Mouse (Mus musculus) c-Kit-positive CD71-negative TER-119-negative erythroid progenitor cells, embryonic 14.5 days (primary cell): Measurements from ENCODE around the gene Nsrp1.

Experiments used
- DNase-seq: peaks from one replicate; pipeline ENCODE4 v3.0.0-alpha.2; 2013; ENCODE audit warnings: low read depth

The Nsrp1 gene

DNA sequence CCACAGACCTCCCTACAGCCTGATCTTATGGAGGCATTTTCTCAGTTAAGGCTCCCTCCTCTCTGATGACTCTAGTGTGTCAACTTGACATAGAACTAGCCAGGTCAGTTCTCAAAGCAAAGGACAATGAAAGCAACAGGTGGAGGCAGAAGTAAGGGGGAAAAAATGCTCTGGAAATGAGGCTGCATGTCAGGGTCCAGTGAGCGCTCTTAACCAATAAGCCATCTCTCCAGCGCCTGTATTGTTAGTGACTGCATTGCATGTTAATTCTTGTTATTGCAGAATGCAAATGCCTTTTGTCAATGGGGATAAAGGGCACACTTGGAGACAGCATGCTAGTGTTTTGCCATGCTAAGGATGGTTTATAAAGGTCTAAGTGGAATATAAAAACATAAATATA is 35.4 kb downstream of the Nsrp1 start:
- DNase-seq, result no peak

DNA sequence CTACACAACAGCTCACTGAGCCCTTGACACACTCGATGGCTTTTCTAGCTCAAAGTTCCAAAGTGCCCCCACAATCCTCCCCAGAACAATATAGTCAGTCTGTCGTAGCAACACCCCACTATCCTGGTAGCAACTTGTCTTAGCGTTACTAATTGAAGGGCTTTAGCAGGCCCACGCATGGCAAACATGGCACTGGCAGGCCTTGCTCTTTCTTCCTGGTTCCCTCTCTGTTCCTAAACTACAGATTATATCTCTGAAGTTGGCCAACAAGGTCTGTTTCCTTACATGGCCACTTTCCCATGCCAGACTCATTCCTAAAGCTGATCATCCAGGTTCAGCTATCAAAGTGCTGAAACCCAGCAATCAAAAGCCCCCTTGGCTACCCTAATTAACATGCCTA is 36.3 kb downstream of the Nsrp1 start:
- DNase-seq, result no peak

DNA sequence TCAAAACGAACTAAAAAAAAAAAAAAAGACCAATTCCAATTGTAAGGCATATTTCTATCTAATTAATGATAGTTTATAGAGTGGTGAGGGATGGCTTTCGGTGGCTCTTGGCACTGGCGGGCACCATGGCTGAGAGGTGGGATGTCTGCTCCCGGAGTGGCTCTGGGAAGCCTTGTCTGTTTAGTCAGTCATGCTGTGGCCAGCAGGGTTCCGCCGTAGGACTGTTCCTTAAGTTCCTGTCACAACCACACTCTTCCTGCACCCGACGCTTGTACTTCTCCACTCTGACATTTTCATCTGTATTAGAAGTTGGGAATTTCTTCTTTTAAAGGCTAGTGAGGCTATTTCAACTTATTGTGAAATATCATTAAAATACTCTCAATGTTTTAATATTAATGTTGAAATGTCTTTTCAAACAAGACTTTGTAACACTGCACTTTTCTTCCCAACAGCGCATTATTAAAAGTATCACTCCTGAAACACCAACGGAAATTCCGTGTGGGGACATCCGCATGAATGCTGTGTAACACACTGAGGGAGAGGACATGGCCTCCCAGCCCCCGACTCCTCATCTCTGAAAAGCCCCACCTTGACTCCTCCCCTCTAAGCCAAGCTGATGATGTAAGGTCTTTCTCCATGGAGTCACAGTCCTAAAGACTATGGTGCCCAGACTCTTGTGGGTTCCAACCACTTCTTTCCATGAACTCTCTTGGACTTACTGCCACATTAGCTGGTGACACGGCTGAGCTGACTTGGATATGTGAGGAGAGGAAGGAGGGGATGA is 46.9 kb downstream of the Nsrp1 start:
- no peak for DNase-seq

DNA sequence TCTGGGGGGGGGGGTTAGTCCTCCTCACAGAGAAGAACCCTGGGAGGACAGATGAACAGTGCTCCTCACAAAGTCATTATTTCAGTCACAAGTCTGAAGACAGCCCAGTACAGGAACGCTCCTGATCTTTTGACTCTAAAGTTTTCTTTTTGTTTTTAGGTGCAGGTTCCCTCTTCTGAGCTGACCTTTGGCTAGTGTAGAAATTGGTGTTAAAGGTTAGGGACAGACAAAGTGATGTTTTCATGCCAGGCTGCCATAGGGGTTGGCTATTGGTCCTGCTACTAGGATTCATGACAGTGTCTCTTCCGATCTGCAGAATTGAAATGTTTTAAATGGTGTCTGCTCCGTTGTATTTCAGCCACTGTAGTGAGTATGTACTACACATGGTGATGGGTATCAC is 50.1 kb downstream of the Nsrp1 start:
- DNase-seq, result no peak

DNA sequence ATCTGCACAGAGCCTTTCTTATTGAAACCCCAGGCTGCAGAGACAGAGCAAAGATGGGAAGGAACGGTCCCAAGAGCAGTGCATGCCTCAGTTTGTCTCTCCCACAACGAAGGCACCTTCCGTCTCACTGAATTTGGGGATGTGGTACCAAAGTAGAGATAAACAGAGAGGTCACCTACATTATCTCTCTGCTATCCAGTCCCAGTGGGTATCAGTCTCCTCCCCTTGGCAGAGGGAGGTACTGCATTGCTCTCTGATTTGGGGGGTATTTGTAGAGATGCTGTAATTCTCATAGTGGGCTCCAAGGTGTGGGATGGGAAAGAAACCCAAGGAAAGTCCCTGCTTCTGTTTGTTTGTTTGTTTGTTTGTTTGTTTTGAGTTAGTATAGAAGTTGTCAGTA is 51.7 kb downstream of the Nsrp1 start:
- no peak for DNase-seq

DNA sequence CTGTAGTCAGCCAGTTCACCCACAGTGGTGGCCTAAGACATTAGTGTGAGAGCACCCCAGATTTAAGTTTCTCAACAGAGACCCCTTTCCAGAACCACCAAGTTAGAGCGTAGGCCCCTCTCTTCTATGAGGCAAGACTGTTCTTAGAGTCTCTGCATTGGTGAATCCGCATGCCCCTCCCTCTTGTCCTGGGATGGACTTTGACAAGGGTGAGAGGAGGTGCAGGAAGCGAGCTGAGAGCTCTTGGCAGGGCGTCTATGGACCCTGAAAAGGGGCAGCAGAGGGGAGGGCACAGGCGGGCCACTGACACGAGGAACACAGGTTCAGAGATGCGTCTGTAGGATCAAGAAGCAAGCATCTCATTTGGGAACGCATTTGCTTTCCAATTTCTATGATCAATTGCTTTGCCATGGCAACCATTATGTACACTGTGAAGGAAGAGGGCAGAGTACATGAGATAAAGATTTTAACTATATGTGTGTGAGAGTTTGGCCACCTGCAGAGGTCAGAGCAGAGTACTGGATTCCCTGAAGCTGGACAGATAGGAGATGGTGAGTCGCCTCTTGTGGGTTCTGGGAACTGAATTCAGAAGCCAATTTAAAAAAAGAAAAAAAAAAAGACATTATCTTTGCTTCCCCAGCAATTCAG is 56.4 kb downstream of the Nsrp1 start:
- no peak for DNase-seq

DNA sequence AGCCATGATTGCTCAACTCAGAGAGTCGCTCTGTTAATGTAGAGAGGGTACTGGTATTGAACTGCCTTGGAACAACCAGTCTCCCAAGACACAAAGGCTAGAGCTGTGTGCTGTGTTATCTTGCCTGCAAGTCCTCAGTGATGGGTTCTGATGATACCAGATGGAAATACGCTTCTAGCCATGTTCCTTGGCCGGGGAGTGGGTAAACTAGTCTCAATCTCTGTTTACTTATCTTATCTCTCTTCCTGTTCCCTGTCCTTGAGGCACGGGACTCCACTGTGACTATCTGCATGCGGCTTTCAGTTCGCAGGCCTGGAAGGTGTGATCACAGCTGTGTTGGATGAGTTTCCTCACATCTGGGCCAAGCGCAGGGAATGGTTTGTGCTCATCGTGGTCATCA is 58.7 kb downstream of the Nsrp1 start:
- DNase-seq, result no peak

DNA sequence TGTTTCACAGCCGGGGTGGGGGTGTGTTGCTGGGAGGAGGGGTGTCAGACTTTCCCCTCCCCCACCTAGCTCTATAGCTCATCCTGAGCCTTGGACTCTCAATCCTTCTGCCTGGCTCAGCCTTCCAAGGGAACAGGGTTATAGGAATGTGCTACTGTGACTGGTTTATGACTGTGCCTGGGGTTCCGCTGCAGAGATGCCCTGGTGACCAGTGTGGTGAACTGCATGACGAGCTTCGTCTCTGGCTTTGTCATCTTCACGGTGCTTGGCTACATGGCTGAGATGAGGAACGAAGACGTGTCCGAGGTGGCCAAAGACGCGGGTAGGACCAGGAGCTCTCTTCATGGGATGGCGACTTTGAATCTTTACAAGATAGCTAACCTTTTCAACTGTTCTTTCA is 60.2 kb downstream of the Nsrp1 start:
- DNase-seq, result no peak

DNA sequence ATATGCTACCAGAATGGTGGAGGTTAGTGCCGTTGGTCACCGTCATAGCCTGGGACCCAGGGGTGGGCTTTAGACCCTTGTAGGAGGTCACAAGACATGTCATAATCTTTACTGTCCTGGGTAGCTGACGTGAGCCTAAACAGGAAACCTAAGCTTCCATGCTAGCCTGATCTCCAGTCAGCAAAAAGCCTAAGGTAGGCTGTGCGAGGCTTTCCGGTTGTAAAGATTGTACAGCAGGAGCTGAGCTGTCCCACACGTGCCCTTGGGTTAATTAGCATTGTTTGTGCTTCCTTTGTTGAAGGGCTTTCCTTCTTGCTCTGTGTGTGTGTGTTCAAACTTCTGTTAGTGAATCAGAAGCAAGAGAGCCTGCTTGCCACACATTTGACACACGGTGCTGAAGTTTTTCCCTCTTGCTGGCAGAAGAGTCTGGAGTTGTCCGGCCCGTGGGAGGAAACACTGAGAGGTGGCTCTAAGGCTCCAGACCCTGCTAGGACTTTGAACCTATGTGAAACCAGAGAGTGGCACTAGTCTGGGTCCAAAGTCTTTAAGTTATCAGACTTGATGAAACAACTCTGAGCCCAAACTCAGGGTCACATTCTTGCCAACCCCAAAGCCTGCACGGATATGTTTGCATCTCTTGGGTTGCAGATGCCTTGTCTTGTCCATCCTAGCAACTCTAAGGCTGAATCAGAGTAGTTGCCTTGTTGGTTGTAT is 67.3 kb downstream of the Nsrp1 start:
- no peak for DNase-seq

DNA sequence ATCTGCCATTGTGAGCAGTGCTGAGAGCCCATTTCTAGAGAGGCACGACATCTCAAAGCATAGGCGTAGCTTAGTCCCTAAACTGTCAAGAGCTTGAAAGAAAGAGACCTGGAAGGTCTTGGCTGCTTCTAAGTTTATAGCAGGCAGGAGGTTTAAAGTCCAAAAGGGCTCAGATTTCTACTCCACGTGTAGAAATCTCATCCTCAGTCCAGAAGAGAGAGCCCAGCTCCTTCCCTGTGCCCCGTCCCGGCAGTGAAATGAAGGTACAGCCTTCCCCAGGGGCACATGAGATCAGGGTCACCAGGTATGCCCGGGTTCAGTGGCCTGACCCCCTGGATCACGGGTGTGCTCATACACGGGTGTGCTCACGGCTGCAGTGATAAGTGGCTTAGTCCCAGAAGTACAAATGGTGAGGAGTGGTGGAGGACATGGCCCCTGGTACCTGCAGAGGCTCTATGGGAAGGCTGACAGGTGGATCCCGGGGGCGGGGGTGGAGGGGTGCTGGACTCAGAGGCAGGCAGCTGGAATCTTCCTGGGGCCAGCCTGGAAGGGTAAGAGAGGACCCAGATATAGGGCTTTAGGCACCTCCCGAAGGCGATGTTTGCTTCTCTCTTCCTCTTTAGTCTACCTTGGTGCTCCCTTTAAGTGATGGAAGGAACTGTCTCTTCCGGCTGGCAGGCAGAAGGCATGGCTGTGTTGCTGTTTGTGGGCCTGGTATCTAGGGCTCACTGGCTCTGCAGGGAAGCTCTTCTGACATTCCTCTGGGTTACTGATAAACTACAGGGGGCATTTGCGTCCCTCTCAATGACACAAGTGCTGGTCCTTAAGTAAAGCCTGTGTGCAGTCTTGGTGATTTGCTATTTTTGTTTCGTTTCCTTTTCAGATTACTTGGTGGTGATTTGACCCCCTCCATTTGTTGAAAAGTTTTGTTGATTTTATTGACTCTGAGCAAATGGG is 68.9 kb downstream of the Nsrp1 start:
- no peak for DNase-seq

DNA sequence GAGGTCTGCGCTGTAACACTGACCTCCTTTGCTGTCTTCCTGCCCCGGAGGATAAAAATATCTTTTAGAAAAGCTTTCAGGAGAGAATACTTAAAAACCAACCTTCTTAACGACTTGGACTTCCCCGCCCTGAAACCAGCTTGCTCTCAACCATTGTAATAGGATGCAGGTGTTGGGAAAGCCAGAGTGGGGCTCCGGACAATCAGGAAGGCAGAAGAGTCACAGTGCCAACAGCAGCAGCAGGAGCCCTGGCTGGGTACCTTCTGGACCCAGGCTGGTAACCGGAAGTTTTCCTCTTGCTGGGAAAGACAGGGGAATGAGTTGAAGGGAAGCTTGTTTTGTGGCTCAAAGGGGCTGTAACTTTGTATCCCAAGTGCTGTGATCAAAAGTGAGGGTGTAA is 71.6 kb downstream of the Nsrp1 start:
- DNase-seq, result no peak

DNA sequence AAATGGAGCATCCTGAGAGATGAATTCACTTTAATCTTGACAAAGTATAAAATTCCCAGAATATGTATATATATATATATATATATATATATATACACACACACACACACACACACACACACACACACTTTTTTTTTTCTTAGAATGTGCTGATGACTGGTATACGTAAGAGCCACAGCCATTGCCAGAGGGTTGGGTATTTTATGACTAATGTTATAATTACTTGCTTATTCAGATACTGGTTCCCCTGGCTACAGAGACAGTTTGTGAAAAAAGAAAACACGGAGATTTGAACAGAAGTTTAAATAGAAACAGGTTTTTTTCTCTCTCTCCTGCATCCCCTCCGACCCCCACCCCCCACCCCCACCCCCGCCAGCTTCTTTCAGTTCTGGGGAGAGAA is 72.4 kb downstream of the Nsrp1 start:
- no peak for DNase-seq

DNA sequence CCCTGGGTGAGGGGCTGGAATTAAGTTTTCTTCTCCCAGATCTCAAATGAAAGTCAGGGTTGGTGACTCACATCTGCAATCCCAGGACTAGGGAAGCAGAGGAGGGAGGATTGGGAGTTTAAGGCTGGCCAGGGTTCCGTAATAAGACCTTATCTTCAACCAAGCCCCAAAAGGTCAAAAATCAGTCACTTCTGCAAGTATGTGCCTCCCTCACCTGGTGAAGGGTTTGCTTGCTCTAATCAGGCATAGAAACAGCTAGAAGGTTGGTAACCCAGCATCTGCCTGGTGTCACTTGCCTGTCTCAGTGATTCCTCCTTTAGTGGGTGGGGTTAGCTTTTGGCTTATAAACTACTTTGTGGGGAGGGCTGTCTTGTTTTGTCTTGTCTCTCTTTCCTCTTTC is 75.9 kb downstream of the Nsrp1 start:
- no peak for DNase-seq

DNA sequence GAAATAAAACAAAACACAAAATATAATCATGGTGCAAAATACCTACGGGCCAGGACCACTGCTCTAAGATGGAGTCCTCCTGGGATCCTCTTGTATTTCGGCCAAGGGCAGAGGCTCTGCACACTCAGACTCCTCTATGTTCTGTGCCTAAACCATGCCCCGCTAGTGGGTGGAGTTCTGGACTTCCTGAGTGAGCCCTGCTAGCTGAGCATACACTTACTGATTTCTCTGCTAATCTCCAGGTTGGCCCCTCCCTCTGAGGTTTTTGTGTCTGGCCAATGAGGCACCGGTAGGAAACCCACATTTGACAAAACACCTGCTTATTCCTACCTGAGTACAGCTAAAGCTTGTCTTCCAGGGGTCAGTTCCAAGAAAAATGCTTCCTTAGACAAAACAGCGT is 77.5 kb downstream of the Nsrp1 start:
- DNase-seq, result no peak

DNA sequence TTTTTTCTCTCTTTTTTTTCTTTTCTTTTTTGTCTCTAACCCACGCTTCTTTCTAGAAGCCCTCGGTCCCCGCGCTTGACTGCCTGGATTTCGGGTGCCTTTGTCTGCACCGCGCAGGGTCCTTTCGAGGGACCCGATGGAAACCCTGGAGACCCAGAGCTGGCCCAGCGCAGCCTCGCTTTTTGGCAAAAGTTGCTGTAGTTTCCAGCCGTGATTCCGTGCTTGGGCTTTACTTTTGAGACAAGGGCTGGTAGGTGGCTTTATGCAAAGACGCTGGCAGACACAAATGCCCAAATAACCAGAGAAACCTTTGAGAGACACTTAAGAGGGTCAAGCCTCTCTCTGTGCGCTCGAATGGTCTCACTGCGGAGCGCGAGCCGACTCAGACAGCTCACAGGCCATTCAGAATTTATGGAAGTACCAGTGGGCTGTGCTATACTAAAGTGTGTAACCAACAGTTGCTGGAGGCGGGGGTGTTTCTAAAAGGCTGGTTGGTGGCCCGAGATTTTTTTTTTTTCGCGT is 79.5 kb downstream of the Nsrp1 start:
- DNase-seq, result no peak

DNA sequence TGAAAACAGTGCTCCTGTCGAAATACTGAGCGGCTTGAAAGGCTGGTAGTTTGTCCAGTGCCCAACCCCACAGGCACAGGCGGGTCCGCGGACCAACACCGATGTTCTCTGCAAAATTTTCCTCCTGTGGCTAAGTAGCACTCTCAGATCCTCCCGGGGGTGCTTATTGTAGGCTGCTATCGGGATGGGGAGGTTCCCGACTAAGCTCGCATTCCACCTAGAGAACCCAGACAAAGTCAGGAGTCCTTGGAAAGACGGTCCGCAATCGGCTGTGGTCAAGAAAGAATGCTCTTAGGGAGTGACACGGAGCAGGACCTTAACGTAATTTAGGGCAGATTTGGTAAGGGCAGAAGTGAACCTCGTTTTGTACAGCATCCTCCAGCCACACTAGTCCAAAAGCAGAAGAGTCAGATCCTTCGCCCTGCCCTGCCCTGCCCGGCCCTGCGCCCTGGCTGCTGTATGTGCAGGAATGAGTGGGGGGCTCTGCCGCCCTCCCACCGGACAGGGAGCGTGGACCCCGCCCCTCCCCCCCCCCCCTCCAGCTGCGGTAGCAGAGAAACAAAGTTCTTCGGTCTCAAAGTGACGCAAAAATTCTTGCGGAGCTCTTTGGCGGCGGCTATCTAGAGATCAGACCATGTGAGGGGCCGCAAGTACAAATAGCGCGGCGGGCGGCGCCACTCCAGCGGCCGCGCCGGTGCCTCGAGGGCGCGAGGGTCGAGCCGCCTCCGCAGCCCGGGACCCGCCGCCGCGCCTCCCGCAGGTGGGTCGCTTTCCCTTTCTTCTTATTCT is 80.1 kb downstream of the Nsrp1 start, which contains the start of gene Slc6a4:
Gene Slc6a4, plus strand, starts transcription at position 688 of the 789 bp plus-strand sequence.
- DNase-seq, result no peak

DNA sequence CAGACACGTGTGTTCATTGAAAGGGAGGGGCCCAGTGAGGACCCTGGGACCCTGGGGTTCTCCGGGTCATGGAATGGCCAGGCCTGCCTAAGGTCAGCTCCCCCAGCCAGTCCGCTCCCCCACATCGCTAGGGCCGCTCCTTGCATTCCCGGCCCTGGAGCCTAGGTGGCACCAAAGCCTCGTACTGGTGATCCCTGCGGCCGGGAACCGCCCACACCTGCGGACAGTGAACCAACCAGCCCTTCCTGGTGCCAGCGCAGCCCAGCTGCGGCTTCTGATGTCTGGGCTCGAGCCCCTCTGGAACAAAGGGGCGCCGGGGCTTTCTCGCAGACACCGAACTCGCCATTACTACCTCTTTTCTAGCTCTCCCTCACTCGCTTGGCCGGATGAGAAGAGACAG is 80.9 kb downstream of the Nsrp1 start:
- peak; percentile 53 for DNase-seq

DNA sequence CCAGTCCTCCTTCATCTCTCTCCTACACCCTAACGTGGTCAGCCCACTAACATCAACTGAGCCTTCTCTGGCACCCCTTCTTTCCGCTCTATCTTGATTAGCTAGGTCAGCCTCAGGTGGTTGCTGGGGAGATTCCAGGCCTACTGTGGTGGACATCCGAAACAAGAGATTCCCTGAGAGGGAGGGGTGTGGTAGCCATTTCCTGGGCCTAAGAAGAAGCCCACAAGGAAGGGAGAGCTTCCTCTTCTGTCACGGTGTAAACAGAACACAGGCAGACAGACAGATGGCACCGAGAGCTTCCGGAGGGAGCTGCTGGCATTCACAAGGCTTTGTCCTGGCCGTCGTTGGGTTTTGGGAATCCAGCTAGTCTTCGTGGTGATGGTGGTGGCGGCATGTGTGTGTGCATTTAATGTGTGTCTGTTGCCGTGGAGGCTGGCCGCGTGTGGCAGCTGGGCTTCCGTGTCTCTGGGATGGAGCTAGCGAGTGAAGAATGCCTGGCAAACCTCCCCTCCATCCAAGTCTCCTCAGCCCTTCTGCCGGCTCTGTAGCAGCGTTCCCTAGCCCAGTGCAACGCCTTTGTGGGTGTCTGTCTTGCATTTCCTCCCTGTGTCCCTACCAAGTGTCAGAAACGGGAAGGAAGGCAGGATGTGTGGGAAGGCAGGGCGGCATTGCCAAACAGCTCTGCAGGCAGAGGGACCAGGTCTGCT is 82.1 kb downstream of the Nsrp1 start:
- DNase-seq, result no peak
